Mouse (Mus musculus) neutrophil, adult 5-6 weeks (primary cell): ENCODE measurements around the gene Gm10401. TPM values are rescaled to one million over a fixed set of nuclear protein-coding genes. Genes with fewer than 3 reads are reported as not detected.

Experiments
- ATAC-seq: fragments of 151-379, 151-347 bp; 2 replicates; pipeline ENCODE4 v1.8.0; 2017; ENCODE audit warnings: mild to moderate bottlenecking, moderate TSS enrichment; ENCODE audit not compliant: insufficient number of reproducible peaks, poor library complexity, low FRiP score, severe bottlenecking; ENCODE audit errors: extremely low read depth
- total RNA-seq: library from RNA; stranded (forward); fragments of 200-1000 nt; gene quantifications from 2 replicates; pipeline ENCODE4 v1.2.3, GENCODE M21; 2017

The Gm10401 gene
- 1.4 TPM in 1 of 2 replicates, not detected in the other for total RNA-seq

GRCm38 (mm10) chr5:115098195-115098594 is at the start of gene Gm10401:
Gene Gm10401, minus strand, starts transcription at chr5:115098295.
- no peak for ATAC-seq

- no peak for ATAC-seq
Observed at GRCm38 (mm10) chr5:115147388-115147787, 49.3 kb upstream of the Gm10401 start.

- ATAC-seq: no peak
Observed at GRCm38 (mm10) chr5:115146747-115147130, 48.6 kb upstream of the Gm10401 start.

GRCm38 (mm10) chr5:115145976-115146746 is 48.1 kb upstream of the Gm10401 start:
- ATAC-seq: no peak

- ATAC-seq: no peak
Observed at GRCm38 (mm10) chr5:115145253-115145968, 47.3 kb upstream of the Gm10401 start.

- no peak for ATAC-seq
Observed at GRCm38 (mm10) chr5:115144471-115144870, 46.4 kb upstream of the Gm10401 start.

- ATAC-seq: no peak
Observed at GRCm38 (mm10) chr5:115143552-115143951, 45.5 kb upstream of the Gm10401 start.

- no peak for ATAC-seq
Observed at GRCm38 (mm10) chr5:115142166-115142697, 44.1 kb upstream of the Gm10401 start.

- ATAC-seq: no peak
Observed at GRCm38 (mm10) chr5:115140726-115141125, 42.6 kb upstream of the Gm10401 start.

- ATAC-seq: no peak
Observed at GRCm38 (mm10) chr5:115139124-115139523, 41.0 kb upstream of the Gm10401 start.

- peak; percentile 90 for ATAC-seq
Observed at GRCm38 (mm10) chr5:115134234-115135165, 36.4 kb upstream of the Gm10401 start, which contains the start of gene Unc119b. Gene Unc119b, minus strand, starts transcription at chr5:115134975.

GRCm38 (mm10) chr5:115133358-115134066 is 35.4 kb upstream of the Gm10401 start:
- ATAC-seq: no peak

GRCm38 (mm10) chr5:115132465-115132864 is 34.4 kb upstream of the Gm10401 start:
- ATAC-seq: no peak

- no peak for ATAC-seq
Observed at GRCm38 (mm10) chr5:115129328-115129727, 31.2 kb upstream of the Gm10401 start.

GRCm38 (mm10) chr5:115127421-115128179 is 29.5 kb upstream of the Gm10401 start:
- no peak for ATAC-seq

- no peak for ATAC-seq
Observed at GRCm38 (mm10) chr5:115126578-115127312, 28.6 kb upstream of the Gm10401 start.
